Mouse (Mus musculus): ENCODE data around the gene Ube2t.

GRCm38 (mm10) chr1:135020970-135021369 is 58.6 kb downstream of the Ube2t start:
- TF ChIP-seq POLR2A (IDR thresholded peaks at IDR 0.05; ENCODE audit: insufficient read depth, low read depth, low read length) (no peak), CTCF (IDR thresholded peaks at IDR 0.05) (no peak)

Measured in heart, adult 2 months (tissue).